Mouse (Mus musculus): Measurements from ENCODE around the gene Psmg4.

DNA sequence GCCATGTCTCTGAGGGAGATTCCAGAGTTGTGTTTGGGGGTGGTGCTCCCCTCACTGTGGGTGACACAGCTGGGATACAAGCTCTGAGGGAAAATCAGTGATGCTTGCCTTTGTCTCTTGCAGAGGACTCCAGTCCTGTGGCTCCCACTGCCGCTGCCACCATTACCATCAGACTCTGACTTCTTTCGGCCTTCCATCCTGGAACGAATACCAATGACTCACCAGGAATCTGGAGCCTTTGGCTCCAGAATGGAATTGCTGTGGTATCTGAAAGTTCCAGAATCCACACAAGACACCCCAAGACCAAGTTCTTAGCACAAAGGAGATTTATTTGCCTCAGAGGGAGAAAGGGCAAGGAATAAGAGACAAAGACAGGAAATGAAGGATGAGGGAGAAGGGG is 49.7 kb upstream of the Psmg4 start:
- TF ChIP-seq TAL1 (IDR thresholded peaks at IDR 0.05; ENCODE audit: low read length), result no peak
- no peak for TF ChIP-seq GATA1 (IDR thresholded peaks at IDR 0.05; ENCODE audit: low read length)

Measured in erythroblast, embryonic 14.5 days (primary cell).